16 mouse cellular contexts compared by ENCODE assay signal in genomic region chr9:121429592-121429991, GRCm38 (mm10).
A peak's percentile ranks its signal among the peaks of the same experiment; 100 is the strongest.
DNase-seq lines count a peak whose midpoint lies in the region; ATAC-seq and TF ChIP-seq lines count a peak whose summit lies in the region.
"Had no signal": no experiment of that assay in that cellular context is flagged by ENCODE, and none has a peak within 500 bp of the region (broad histone marks: within the 10 kb centered on the region; RNA-seq: fewer than 3 reads in every experiment).

No protein-coding gene starts in this region.

- peak overlapping the region; percentile 40; the same call in 1 of the 2 replicates for H3K27ac ChIP-seq in forebrain, embryonic 13.5 days
- H3K27ac ChIP-seq in forebrain, embryonic 11.5 days (ENCODE audit: low read depth, low read length): no peak overlapping the region
- 0 out of 2 replicates have a peak overlapping the region, but pooled peaks have one; percentile 26 for H3K27ac ChIP-seq in hindbrain, embryonic 14.5 days
- no peak overlapping the region for H3K27ac ChIP-seq in hindbrain, embryonic 10.5 days
- no peak overlapping the region for H3K27ac ChIP-seq in midbrain, embryonic 16.5 days (ENCODE audit: low read length)
- H3K27ac ChIP-seq in midbrain, embryonic 10.5 days (replicated peaks): no peak overlapping the region
- no peak overlapping the region for H3K27ac ChIP-seq in hindbrain, postnatal 0 days
- no peak overlapping the region for H3K27ac ChIP-seq in liver, embryonic 12.5 days

- H3K4me2 ChIP-seq in forebrain, embryonic 13.5 days: no peak overlapping the region
- no peak overlapping the region for H3K4me2 ChIP-seq in forebrain, embryonic 11.5 days (ENCODE audit: low read depth, low read length, severe bottlenecking)
- no peak overlapping the region for H3K4me2 ChIP-seq in hindbrain, embryonic 14.5 days (replicated peaks)
- no peak overlapping the region for H3K4me2 ChIP-seq in midbrain, embryonic 16.5 days (ENCODE audit: low read length)
- no peak overlapping the region for H3K4me2 ChIP-seq in hindbrain, postnatal 0 days (ENCODE audit: low read depth, low read length)
- no peak overlapping the region for H3K4me2 ChIP-seq in liver, embryonic 12.5 days
- H3K4me2 ChIP-seq: limb, embryonic 12.5 days; liver, embryonic 15.5 days had no signal

- WGBS in forebrain, embryonic 13.5 days: 79% methylated on average over 7 of the region's 7 CpGs
- WGBS in forebrain, embryonic 11.5 days: 91% methylated on average over 7 of the region's 7 CpGs
- WGBS in hindbrain, embryonic 14.5 days: 62% methylated on average over 7 of the region's 7 CpGs
- 87% methylated on average over 7 of the region's 7 CpGs for WGBS in hindbrain, embryonic 10.5 days
- WGBS in midbrain, embryonic 16.5 days: 75% methylated on average over 7 of the region's 7 CpGs
- 80% methylated on average over 7 of the region's 7 CpGs for WGBS in midbrain, embryonic 10.5 days
- 59% methylated on average over 7 of the region's 7 CpGs for WGBS in hindbrain, postnatal 0 days
- 86% methylated on average over 7 of the region's 7 CpGs for WGBS in liver, embryonic 12.5 days (ENCODE audit: insufficient replicate concordance)

- no peaks in the 10 kb centered on the region for H3K27me3 ChIP-seq in forebrain, embryonic 13.5 days
- no peaks in the 10 kb centered on the region for H3K27me3 ChIP-seq in forebrain, embryonic 11.5 days (ENCODE audit: control insufficient read depth, insufficient read depth, low read length)
- no peaks in the 10 kb centered on the region for H3K27me3 ChIP-seq in hindbrain, embryonic 14.5 days (ENCODE audit: control insufficient read depth, insufficient read depth, low read length)
- H3K27me3 ChIP-seq in hindbrain, embryonic 10.5 days (ENCODE audit: insufficient read depth, poor library complexity, severe bottlenecking): no peaks in the 10 kb centered on the region
- H3K27me3 ChIP-seq in midbrain, embryonic 16.5 days (ENCODE audit: control insufficient read depth, insufficient read depth, low read depth, low read length): no peaks in the 10 kb centered on the region
- H3K27me3 ChIP-seq in midbrain, embryonic 10.5 days (ENCODE audit: low read depth, poor library complexity, severe bottlenecking): no peaks in the 10 kb centered on the region
- no peaks in the 10 kb centered on the region for H3K27me3 ChIP-seq in hindbrain, postnatal 0 days (ENCODE audit: insufficient read depth, low read length)
- no peaks in the 10 kb centered on the region for H3K27me3 ChIP-seq in liver, embryonic 12.5 days (replicated peaks)
- H3K27me3 ChIP-seq: limb, embryonic 12.5 days; liver, embryonic 15.5 days had no signal

- H3K9ac ChIP-seq in forebrain, embryonic 13.5 days: no peak overlapping the region
- no peak overlapping the region for H3K9ac ChIP-seq in forebrain, embryonic 11.5 days (ENCODE audit: low read length)
- H3K9ac ChIP-seq in hindbrain, embryonic 14.5 days: no peak overlapping the region
- 0 out of 2 replicates have a peak overlapping the region, but pooled peaks have one; percentile 40 for H3K9ac ChIP-seq in midbrain, embryonic 16.5 days (ENCODE audit: low read depth, low read length)
- no peak overlapping the region for H3K9ac ChIP-seq in hindbrain, postnatal 0 days (replicated peaks; ENCODE audit: low read length)
- no peak overlapping the region for H3K9ac ChIP-seq in liver, embryonic 12.5 days
- H3K9ac ChIP-seq: limb, embryonic 12.5 days; liver, embryonic 15.5 days had no signal

- no peak for TF ChIP-seq CTCF in hindbrain, postnatal 0 days (IDR thresholded peaks at IDR 0.05; ENCODE audit: low read depth)

- DNase-seq in forebrain, embryonic 11.5 days (ENCODE audit: low spot score): no peak
- DNase-seq in hindbrain, embryonic 14.5 days (ENCODE audit: low spot score): peak; percentile 45
- no peak for DNase-seq in hindbrain, embryonic 10.5 days (ENCODE audit: low spot score)
- DNase-seq in midbrain, embryonic 10.5 days (ENCODE audit: low spot score): no peak
- DNase-seq in hindbrain, postnatal 0 days (ENCODE audit: low spot score): peak; percentile 31
- DNase-seq: adrenal gland, postnatal 25 days; cerebellum, adult 11-12 months; cerebellum, postnatal 25 days; heart, adult 2 months; kidney, adult 11 months; thymus, postnatal 14 days had no signal

- H3K4me1 ChIP-seq in forebrain, embryonic 13.5 days: peaks cover 14% of the 10 kb centered on the region
- no peaks in the 10 kb centered on the region for H3K4me1 ChIP-seq in forebrain, embryonic 11.5 days (replicated peaks; ENCODE audit: control insufficient read depth, insufficient read depth, low read length)
- H3K4me1 ChIP-seq in hindbrain, embryonic 14.5 days (replicated peaks; ENCODE audit: control insufficient read depth, insufficient read depth, low read length): peaks cover 13% of the 10 kb centered on the region
- peaks cover 18% of the 10 kb centered on the region; the same call in 1 of the 2 replicates for H3K4me1 ChIP-seq in hindbrain, embryonic 10.5 days (replicated peaks)
- H3K4me1 ChIP-seq in midbrain, embryonic 16.5 days (ENCODE audit: control insufficient read depth, insufficient read depth, low read length): peaks cover 8% of the 10 kb centered on the region; the same call in 1 of the 2 replicates
- peaks cover 25% of the 10 kb centered on the region for H3K4me1 ChIP-seq in midbrain, embryonic 10.5 days
- H3K4me1 ChIP-seq in hindbrain, postnatal 0 days (ENCODE audit: insufficient read depth, low read length): peaks cover 8% of the 10 kb centered on the region; the same call in 1 of the 2 replicates
- peaks cover 52% of the 10 kb centered on the region for H3K4me1 ChIP-seq in liver, embryonic 12.5 days

- no peak overlapping the region for H3K4me3 ChIP-seq in forebrain, embryonic 13.5 days
- H3K4me3 ChIP-seq in forebrain, embryonic 11.5 days (ENCODE audit: low read depth, low read length): no peak overlapping the region
- H3K4me3 ChIP-seq in hindbrain, embryonic 14.5 days (replicated peaks; ENCODE audit: low read length): no peak overlapping the region
- H3K4me3 ChIP-seq in hindbrain, embryonic 10.5 days: no peak overlapping the region
- H3K4me3 ChIP-seq in midbrain, embryonic 16.5 days (ENCODE audit: low read depth, low read length): no peak overlapping the region
- no peak overlapping the region for H3K4me3 ChIP-seq in midbrain, embryonic 10.5 days
- H3K4me3 ChIP-seq in hindbrain, postnatal 0 days (ENCODE audit: low read length): no peak overlapping the region
- no peak overlapping the region for H3K4me3 ChIP-seq in liver, embryonic 12.5 days
- H3K4me3 ChIP-seq: heart, adult 2 months; limb, embryonic 12.5 days; liver, embryonic 15.5 days had no signal

- no peaks in the 10 kb centered on the region for H3K9me3 ChIP-seq in forebrain, embryonic 13.5 days (replicated peaks)
- H3K9me3 ChIP-seq in forebrain, embryonic 11.5 days (ENCODE audit: control insufficient read depth, low read length): no peaks in the 10 kb centered on the region
- no peaks in the 10 kb centered on the region for H3K9me3 ChIP-seq in hindbrain, embryonic 14.5 days (ENCODE audit: control insufficient read depth, low read length)
- H3K9me3 ChIP-seq in hindbrain, embryonic 10.5 days: no peaks in the 10 kb centered on the region
- H3K9me3 ChIP-seq in midbrain, embryonic 16.5 days (replicated peaks; ENCODE audit: control insufficient read depth, low read length, poor library complexity, severe bottlenecking): no peaks in the 10 kb centered on the region
- H3K9me3 ChIP-seq in midbrain, embryonic 10.5 days (replicated peaks): no peaks in the 10 kb centered on the region
- H3K9me3 ChIP-seq in hindbrain, postnatal 0 days (ENCODE audit: low read length): no peaks in the 10 kb centered on the region
- H3K9me3 ChIP-seq in liver, embryonic 12.5 days (replicated peaks): no peaks in the 10 kb centered on the region
- H3K9me3 ChIP-seq: limb, embryonic 12.5 days; liver, embryonic 15.5 days had no signal

- no peak for ATAC-seq in forebrain, embryonic 13.5 days
- ATAC-seq in forebrain, embryonic 11.5 days (replicated peaks; ENCODE audit: low FRiP score): no peak
- ATAC-seq in hindbrain, embryonic 14.5 days (ENCODE audit: low FRiP score): no peak
- ATAC-seq in midbrain, embryonic 16.5 days: no peak
- no peak for ATAC-seq in hindbrain, postnatal 0 days
- ATAC-seq in liver, embryonic 12.5 days: no peak

- H3K36me3 ChIP-seq in forebrain, embryonic 13.5 days (ENCODE audit: poor library complexity, severe bottlenecking): peaks cover 24% of the 10 kb centered on the region; the same call in 1 of the 2 replicates
- no peaks in the 10 kb centered on the region for H3K36me3 ChIP-seq in forebrain, embryonic 11.5 days (ENCODE audit: control insufficient read depth, insufficient read depth, low read length)
- H3K36me3 ChIP-seq in hindbrain, embryonic 14.5 days (replicated peaks; ENCODE audit: control insufficient read depth, insufficient read depth): peaks cover 9% of the 10 kb centered on the region; the same call in 1 of the 2 replicates
- peaks cover 15% of the 10 kb centered on the region for H3K36me3 ChIP-seq in hindbrain, embryonic 10.5 days
- no peaks in the 10 kb centered on the region for H3K36me3 ChIP-seq in midbrain, embryonic 16.5 days (ENCODE audit: control insufficient read depth, insufficient read depth, low read length)
- H3K36me3 ChIP-seq in midbrain, embryonic 10.5 days: peaks cover 16% of the 10 kb centered on the region; the same call in 1 of the 2 replicates
- H3K36me3 ChIP-seq in hindbrain, postnatal 0 days (ENCODE audit: insufficient read depth, low read length): 0 out of 2 replicates have a peak, but pooled peaks cover 4% of the 10 kb centered on the region
- H3K36me3 ChIP-seq in liver, embryonic 12.5 days: no peaks in the 10 kb centered on the region
- H3K36me3 ChIP-seq: limb, embryonic 12.5 days; liver, embryonic 15.5 days had no signal

Comparison
In these comparisons a context has a peak if more than half of its experiments do, and no peak if none do; other contexts are left out.
1. H3K27ac ChIP-seq: peak in forebrain, embryonic 13.5 days (single experiment) and hindbrain, embryonic 14.5 days (single experiment); none in forebrain, embryonic 11.5 days (single experiment), hindbrain, embryonic 10.5 days (single experiment), midbrain, embryonic 16.5 days (single experiment), midbrain, embryonic 10.5 days (single experiment), hindbrain, postnatal 0 days (single experiment) and liver, embryonic 12.5 days (single experiment).
2. DNase-seq: peak in hindbrain, embryonic 14.5 days (single experiment) and hindbrain, postnatal 0 days (single experiment); none in forebrain, embryonic 11.5 days (single experiment), hindbrain, embryonic 10.5 days (single experiment) and midbrain, embryonic 10.5 days (single experiment).